Mouse (Mus musculus): ENCODE measurements around the gene Dyrk1b.

DNA sequence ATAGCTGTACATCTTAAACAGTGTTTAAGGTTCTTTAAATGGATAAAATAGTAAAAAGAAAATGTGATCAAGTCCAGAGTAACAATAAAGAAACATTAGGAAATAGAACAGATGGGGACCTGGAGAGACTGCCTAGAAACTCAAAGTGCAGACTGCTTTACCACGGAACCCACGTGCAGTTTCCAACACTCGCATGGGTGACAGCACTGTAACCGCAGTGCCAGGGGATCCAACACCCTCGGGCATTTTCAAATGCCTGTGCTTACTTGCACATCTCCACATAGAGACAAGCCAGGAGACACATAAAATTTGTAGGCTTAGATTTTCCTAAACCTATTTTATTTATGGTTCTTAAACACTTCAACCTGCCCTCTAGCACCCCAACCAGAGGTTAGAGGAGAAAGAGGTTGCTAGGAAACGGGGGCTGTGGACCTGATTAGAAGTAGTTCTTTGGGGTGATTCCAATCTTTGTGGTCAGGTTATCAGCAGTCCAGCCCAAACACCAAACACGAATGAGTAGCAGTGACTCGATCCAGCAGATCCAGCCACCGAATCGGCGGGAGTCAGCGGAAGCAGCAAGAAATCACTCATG, 29.2 kb downstream of the Dyrk1b start:
- TF ChIP-seq TAL1 (IDR thresholded peaks at IDR 0.05; ENCODE audit: low read length) (no peak), GATA1 (IDR thresholded peaks at IDR 0.05; ENCODE audit: low read length) (no peak)
